ENCODE assay signal across 8 mouse cellular contexts in the genomic region with DNA sequence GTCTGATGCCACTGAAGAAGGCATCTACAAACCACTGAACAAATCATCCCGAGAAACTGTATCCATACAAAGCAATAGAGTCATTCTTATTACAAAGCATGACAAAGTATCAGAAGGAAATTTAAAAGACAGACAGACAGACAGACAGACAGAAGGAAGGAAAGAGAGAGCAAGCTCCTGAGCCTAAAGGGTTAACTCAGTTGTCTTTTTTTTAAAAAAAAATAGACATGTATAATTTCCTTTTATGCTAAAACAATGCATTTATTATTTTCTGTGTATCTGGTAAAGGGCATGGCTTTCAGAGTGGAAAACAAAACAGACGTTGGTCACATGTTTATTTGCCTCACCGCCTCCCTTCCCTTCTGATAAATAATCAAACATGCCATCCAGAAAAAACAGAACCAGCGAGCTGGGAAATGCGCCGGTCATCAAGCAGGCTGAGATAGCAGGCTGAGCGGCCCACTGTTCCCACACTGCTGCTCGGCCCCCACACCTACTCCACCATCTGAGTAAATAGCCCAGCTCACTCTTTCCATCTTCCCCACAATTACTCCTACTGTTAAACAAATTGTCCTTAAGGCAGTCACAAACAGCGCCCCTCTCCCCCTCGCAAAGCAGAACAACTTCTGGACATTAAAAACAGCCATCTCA.
DNase-seq lines count a peak whose midpoint lies in the region; ATAC-seq and TF ChIP-seq lines count a peak whose summit lies in the region.

No protein-coding gene starts in this region.

- TF ChIP-seq RAD21 in CH12.LX (IDR thresholded peaks at IDR 0.05; ENCODE audit: low read depth, low read length): no peak; the same call in 1 of the 2 replicates

- TF ChIP-seq CTCF in CH12.LX (conservative IDR thresholded peaks at IDR 0.05 in 1 of 2, IDR thresholded peaks at IDR 0.05 in 1 of 2; ENCODE audit: low read depth in 2 of 2, low read length in 2 of 2): peak in 1 of 2 experiments; percentile 30; a peak in 1 of 4 replicates

- in situ Hi-C loops in CH12.LX (cut with MboI; ENCODE audit: low pct_ligation_motif_present, low pct_unique_long_range_greater_than_20kb, low sequenced_read_pairs): no loop called here

- H3K79me2 ChIP-seq in CH12.LX (replicated peaks; ENCODE audit: control insufficient read depth, extremely low read depth, insufficient read depth, poor library complexity, severe bottlenecking): peaks cover 62% of the 10 kb centered on the region
- peaks cover 44% of the 10 kb centered on the region; the same call in 1 of the 2 replicates for H3K79me2 ChIP-seq in macrophage (ENCODE audit: inconsistent target)

- 0 out of 2 replicates have a peak overlapping the region, but pooled peaks have one; percentile 53 for H3K27ac ChIP-seq in forebrain, embryonic 10.5 days
- H3K27ac ChIP-seq in forebrain, embryonic 15.5 days (replicated peaks): no peak overlapping the region; the same call in 1 of the 2 replicates
- H3K27ac ChIP-seq in CH12.LX (ENCODE audit: insufficient read depth, low read depth): peak overlapping the region; percentile 73
- H3K27ac ChIP-seq in kidney, embryonic 16.5 days (ENCODE audit: low read length): peak overlapping the region; percentile 64
- no peak overlapping the region for H3K27ac ChIP-seq in macrophage

- TF ChIP-seq EP300 in CH12.LX (IDR thresholded peaks at IDR 0.05; ENCODE audit: low read length): no peak

- TF ChIP-seq POLR2A in CH12.LX (IDR thresholded peaks at IDR 0.05; ENCODE audit: low read depth, low read length): no peak

- peaks cover 78% of the 10 kb centered on the region for H3K4me1 ChIP-seq in forebrain, embryonic 10.5 days
- H3K4me1 ChIP-seq in forebrain, embryonic 15.5 days: peaks cover 26% of the 10 kb centered on the region
- peaks cover 14 to 48% of the 10 kb centered on the region in 2 experiments for H3K4me1 ChIP-seq in CH12.LX (ENCODE audit: control insufficient read depth in 1 of 2, insufficient read depth in 2 of 2)
- peaks cover 56% of the 10 kb centered on the region for H3K4me1 ChIP-seq in kidney, embryonic 16.5 days (ENCODE audit: insufficient read depth, low read length)

- no peak for DNase-seq in forebrain, embryonic 10.5 days (ENCODE audit: extremely low spot score, low spot score)
- DNase-seq in CH12.LX (ENCODE audit: extremely low read depth): peak; percentile 27
- peak; percentile 62 for DNase-seq in heart, adult 8-10 months (ENCODE audit: low spot score)
- DNase-seq in adrenal gland, postnatal 4 days (ENCODE audit: low spot score in 2 of 2): no peak

- H3K4me3 ChIP-seq in forebrain, embryonic 10.5 days: no peak overlapping the region
- H3K4me3 ChIP-seq in forebrain, embryonic 15.5 days: no peak overlapping the region
- H3K4me3 ChIP-seq in CH12.LX (replicated peaks in 1 of 3; ENCODE audit: low read depth in 2 of 3, low read length in 2 of 3, poor library complexity in 1 of 3) (peak overlapping the region; percentile 74 to 86 (median 85)), macrophage (ENCODE audit: inconsistent target) (peak overlapping the region; percentile 42; the same call in 1 of the 2 replicates)
- peak overlapping the region; percentile 11; the same call in 1 of the 2 replicates for H3K4me3 ChIP-seq in kidney, embryonic 16.5 days (ENCODE audit: low read length)

- no peaks in the 10 kb centered on the region for H3K36me3 ChIP-seq in forebrain, embryonic 10.5 days (replicated peaks)
- no peaks in the 10 kb centered on the region for H3K36me3 ChIP-seq in forebrain, embryonic 15.5 days
- H3K36me3 ChIP-seq in CH12.LX (replicated peaks in 1 of 2; ENCODE audit: control insufficient read depth in 1 of 2, insufficient read depth in 1 of 2, low read length in 1 of 2): peaks cover 5 to 18% of the 10 kb centered on the region in 2 experiments
- H3K36me3 ChIP-seq in kidney, embryonic 16.5 days (ENCODE audit: insufficient read depth, low read length): no peaks in the 10 kb centered on the region
- H3K36me3 ChIP-seq in macrophage (ENCODE audit: inconsistent target): no peaks in the 10 kb centered on the region

- H3K27me3 ChIP-seq in forebrain, embryonic 10.5 days (ENCODE audit: poor library complexity, severe bottlenecking): peaks cover 7% of the 10 kb centered on the region
- no peaks in the 10 kb centered on the region for H3K27me3 ChIP-seq in forebrain, embryonic 15.5 days
- no peaks in the 10 kb centered on the region for H3K27me3 ChIP-seq in CH12.LX (replicated peaks)
- no peaks in the 10 kb centered on the region for H3K27me3 ChIP-seq in kidney, embryonic 16.5 days (ENCODE audit: insufficient read depth, low read length)

- no peaks in the 10 kb centered on the region for H3K9me3 ChIP-seq in forebrain, embryonic 10.5 days
- no peaks in the 10 kb centered on the region for H3K9me3 ChIP-seq in forebrain, embryonic 15.5 days
- no peaks in the 10 kb centered on the region for H3K9me3 ChIP-seq in CH12.LX (replicated peaks; ENCODE audit: low read length)
- no peaks in the 10 kb centered on the region for H3K9me3 ChIP-seq in kidney, embryonic 16.5 days (ENCODE audit: low read length)

- ATAC-seq in forebrain, embryonic 15.5 days (replicated peaks): no peak
- ATAC-seq in kidney, embryonic 16.5 days (ENCODE audit: low FRiP score, low TSS enrichment): no peak
- no peak for ATAC-seq in cerebellum, adult (ENCODE audit: insufficient number of reproducible peaks, low FRiP score, low TSS enrichment)

- WGBS in forebrain, embryonic 10.5 days: 45% methylated on average over 10 of the region's 10 CpGs
- WGBS in forebrain, embryonic 15.5 days: 27% methylated on average over 10 of the region's 10 CpGs
- 22% methylated on average over 10 of the region's 10 CpGs for WGBS in kidney, embryonic 16.5 days
- WGBS in macrophage (ENCODE audit: missing documents): 49% methylated on average over 10 of the region's 10 CpGs

- no peak overlapping the region for H3K4me2 ChIP-seq in forebrain, embryonic 15.5 days (replicated peaks)
- H3K4me2 ChIP-seq in CH12.LX (ENCODE audit: insufficient read depth, low read depth, poor library complexity, severe bottlenecking): peak overlapping the region; percentile 93
- H3K4me2 ChIP-seq in kidney, embryonic 16.5 days (replicated peaks; ENCODE audit: low read depth, low read length): peak overlapping the region; percentile 36

- H3K9ac ChIP-seq in forebrain, embryonic 15.5 days (replicated peaks): no peak overlapping the region
- H3K9ac ChIP-seq in CH12.LX (ENCODE audit: insufficient read depth, low read depth): peak overlapping the region; percentile 89
- H3K9ac ChIP-seq in kidney, embryonic 16.5 days (replicated peaks; ENCODE audit: low read length): 0 out of 2 replicates have a peak overlapping the region, but pooled peaks have one; percentile 33

- dilution Hi-C loops in CH12.LX (cut with MboI; ENCODE audit: extremely low pct_ligation_motif_present, extremely low pct_unique_long_range_greater_than_20kb, low sequenced_read_pairs): no loop called here

TF ChIP-seq in CH12.LX, 34 proteins besides CTCF, POLR2A, EP300 and RAD21:
- TF ChIP-seq MAFK (IDR thresholded peaks at IDR 0.05; ENCODE audit: insufficient replicate concordance, low read length): no peak
- TF ChIP-seq NELFE (IDR thresholded peaks at IDR 0.05; ENCODE audit: low read depth, low read length): no peak
- no peak for TF ChIP-seq SMC3 (IDR thresholded peaks at IDR 0.05; ENCODE audit: low read depth, low read length)
- no peak for TF ChIP-seq ELF1 (IDR thresholded peaks at IDR 0.05; ENCODE audit: low read depth, low read length)
- no peak for TF ChIP-seq ZMIZ1 (IDR thresholded peaks at IDR 0.05; ENCODE audit: low read depth, low read length)
- no peak for TF ChIP-seq MYC (IDR thresholded peaks at IDR 0.05; ENCODE audit: low read depth, low read length)
- TF ChIP-seq GABPA (IDR thresholded peaks at IDR 0.05; ENCODE audit: insufficient replicate concordance, low read depth, low read length): no peak
- TF ChIP-seq ZNF384 (IDR thresholded peaks at IDR 0.05; ENCODE audit: low read depth, low read length): peak; percentile 6; the same call in 1 of the 2 replicates
- 0 out of 2 replicates have a peak, but pooled peaks have one; percentile 21 for TF ChIP-seq BHLHE40 (IDR thresholded peaks at IDR 0.05; ENCODE audit: low read depth, low read length)
- 0 out of 2 replicates have a peak, but pooled peaks have one; percentile 23 for TF ChIP-seq UBTF (IDR thresholded peaks at IDR 0.05; ENCODE audit: low read depth, low read length)
- 0 out of 2 replicates have a peak, but pooled peaks have one; percentile 11 for TF ChIP-seq TCF12 (IDR thresholded peaks at IDR 0.05; ENCODE audit: low read depth, low read length)
- peak; percentile 47; the same call in 1 of the 2 replicates for TF ChIP-seq MAZ (IDR thresholded peaks at IDR 0.05; ENCODE audit: low read depth, low read length)
- TF ChIP-seq JUN (IDR thresholded peaks at IDR 0.05; ENCODE audit: insufficient read depth, low read depth, low read length): no peak
- TF ChIP-seq PAX5 (IDR thresholded peaks at IDR 0.05; ENCODE audit: low read length): no peak
- TF ChIP-seq SIN3A (IDR thresholded peaks at IDR 0.05; ENCODE audit: low read length): peak; percentile 76
- TF ChIP-seq IRF4 (IDR thresholded peaks at IDR 0.05; ENCODE audit: low read depth, low read length): 0 out of 2 replicates have a peak, but pooled peaks have one; percentile 14
- no peak for TF ChIP-seq ETS1 (conservative IDR thresholded peaks at IDR 0.05; ENCODE audit: low read depth, low read length)
TF ChIP-seq in CH12.LX: peak in this region for 7.

Comparison
In these comparisons a context has a peak if more than half of its experiments do, and no peak if none do; other contexts are left out.
1. H3K27ac ChIP-seq: peak in forebrain, embryonic 10.5 days (single experiment), CH12.LX (single experiment) and kidney, embryonic 16.5 days (single experiment); none in forebrain, embryonic 15.5 days (single experiment) and macrophage (single experiment).
2. DNase-seq: peak in CH12.LX (single experiment) and heart, adult 8-10 months (single experiment); none in forebrain, embryonic 10.5 days (single experiment) and adrenal gland, postnatal 4 days (0 of 2).
3. H3K4me3 ChIP-seq: peak in CH12.LX (3 of 3), kidney, embryonic 16.5 days (single experiment) and macrophage (single experiment); none in forebrain, embryonic 10.5 days (single experiment) and forebrain, embryonic 15.5 days (single experiment).